Mouse (Mus musculus) G1E (cell line): Measurements from ENCODE around the gene Hsf2.

Experiments
- CTCF ChIP-seq: IDR thresholded peaks from 2 replicates; pipeline ENCODE4 v1.5.1; 2012; ENCODE audit warnings: low read depth, low read length, inconsistent platforms, mixed read lengths
- GATA1 ChIP-seq: IDR thresholded peaks from 2 replicates; pipeline ENCODE4 v1.6.1; 2012; ENCODE audit warnings: borderline replicate concordance, low read length, inconsistent platforms, mixed read lengths
- GATA2 ChIP-seq: IDR thresholded peaks from 2 replicates; pipeline ENCODE4 v1.6.1; 2012; ENCODE audit warnings: low read depth, low read length, inconsistent platforms, borderline replicate concordance
- TAL1 ChIP-seq: conservative IDR thresholded peaks from 2 replicates; pipeline ENCODE4 v1.6.1; 2012; ENCODE audit warnings: low read depth, low read length, inconsistent platforms, mixed read lengths

- TF ChIP-seq CTCF (no peak), GATA2 (no peak), GATA1 (no peak), TAL1 (no peak)
Measured at GRCm38 (mm10) chr10:57515278-57515677, 29.1 kb downstream of the Hsf2 start.
